Mouse (Mus musculus) C2C12 (cell line): ENCODE measurements around the gene Mars2.

Experiments
- CEBPB ChIP-seq: IDR thresholded peaks from one replicate; pipeline ENCODE4 v1.6.1; 2011; ENCODE audit warnings: low read depth, mild to moderate bottlenecking, control low read depth, moderate library complexity
- CTCF ChIP-seq: IDR thresholded peaks from one replicate; pipeline ENCODE4 v1.5.1; 2011; ENCODE audit not compliant: control insufficient read depth, insufficient read depth, insufficient read length
- MYOD1 ChIP-seq: IDR thresholded peaks from one replicate; pipeline ENCODE4 v1.6.1; 2011; ENCODE audit warnings: low read depth; ENCODE audit not compliant: control insufficient read depth, insufficient read length
- USF1 ChIP-seq: IDR thresholded peaks from one replicate; pipeline ENCODE4 v1.6.1; 2011; ENCODE audit warnings: low read depth, mild to moderate bottlenecking, control low read depth, moderate library complexity

GRCm38 (mm10) chr1:55208500-55209140, 28.4 kb upstream of the Mars2 start:
- no peak for TF ChIP-seq USF1
- no peak for TF ChIP-seq CTCF
- no peak for TF ChIP-seq CEBPB
- TF ChIP-seq MYOD1: no peak
